Mouse (Mus musculus) C2C12 (cell line): ENCODE measurements around the gene Creld2.

ENCODE experiments used
- CTCF ChIP-seq: IDR thresholded peaks from one replicate; pipeline ENCODE4 v1.5.1; 2011; ENCODE audit not compliant: control insufficient read depth, insufficient read depth, insufficient read length
- MAX ChIP-seq: IDR thresholded peaks from one replicate; pipeline ENCODE4 v1.6.1; 2011; ENCODE audit warnings: mild to moderate bottlenecking, control low read depth
- MYOD1 ChIP-seq: IDR thresholded peaks from one replicate; pipeline ENCODE4 v1.6.1; 2011; ENCODE audit warnings: low read depth; ENCODE audit not compliant: control insufficient read depth, insufficient read length
- USF1 ChIP-seq: IDR thresholded peaks from one replicate; pipeline ENCODE4 v1.6.1; 2011; ENCODE audit warnings: low read depth, mild to moderate bottlenecking, control low read depth, moderate library complexity

DNA sequence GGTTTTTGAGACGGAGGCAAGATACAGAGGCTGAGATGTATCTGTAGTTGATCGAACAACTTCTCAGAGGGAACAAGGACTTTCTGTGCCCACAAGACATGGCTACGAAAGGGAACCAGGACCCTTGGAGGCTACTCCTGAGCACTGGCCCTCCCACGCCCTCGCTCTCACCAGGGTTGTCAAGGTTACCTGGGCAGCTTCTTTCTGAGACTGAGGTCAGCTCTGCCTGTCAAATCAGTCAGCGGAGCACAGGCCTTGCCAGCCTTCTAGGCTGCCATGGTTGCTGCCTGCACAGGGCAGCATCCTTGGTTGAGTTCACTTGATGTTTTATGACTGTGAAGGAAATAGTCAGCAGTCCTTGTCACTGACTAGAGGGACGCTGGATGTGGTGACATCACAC lies 3.1 kb downstream of the Creld2 start:
- no peak for TF ChIP-seq CTCF
- TF ChIP-seq MYOD1: no peak
- no peak for TF ChIP-seq MAX
- TF ChIP-seq USF1: no peak
